Mouse (Mus musculus): ENCODE results near the gene Trim63.
A peak's percentile ranks its signal among the peaks of the same experiment; 100 is the strongest.

Trim63 gene

GRCm38 (mm10) chr4:134370649-134371221, 55.8 kb downstream of the Trim63 start:
- no peak for DNase-seq (ENCODE audit: low spot score)

- no peak for DNase-seq (ENCODE audit: low spot score)
Observed at GRCm38 (mm10) chr4:134371316-134371855, 56.5 kb downstream of the Trim63 start.

GRCm38 (mm10) chr4:134372294-134372747, 57.4 kb downstream of the Trim63 start:
- peak; percentile 89 for DNase-seq (ENCODE audit: low spot score)

- no peak for DNase-seq (ENCODE audit: low spot score)
Observed at GRCm38 (mm10) chr4:134373295-134373694, 58.4 kb downstream of the Trim63 start.

- DNase-seq (ENCODE audit: low spot score) = no peak
Observed at GRCm38 (mm10) chr4:134374306-134374705, 59.4 kb downstream of the Trim63 start.

GRCm38 (mm10) chr4:134378089-134378615, 63.2 kb downstream of the Trim63 start:
- DNase-seq (ENCODE audit: low spot score) = peak; percentile 62

Data from MN1 (cell line).